Mouse (Mus musculus): ENCODE results near the gene Tenm2.

GRCm38 (mm10) chr11:35959270-35959669 lies 1276.5 kb downstream of the Tenm2 start:
- TF ChIP-seq POLR2A (IDR thresholded peaks at IDR 0.05; ENCODE audit: borderline replicate concordance, control insufficient read depth, low read depth, low read length), result no peak
- no peak for TF ChIP-seq CTCF (IDR thresholded peaks at IDR 0.05; ENCODE audit: control insufficient read depth, insufficient read depth, low read length)

Measured in bone marrow, adult 2 months (tissue).